Mouse (Mus musculus): ENCODE results near the gene Map3k13. TPM values are rescaled to one million over a fixed set of nuclear protein-coding genes. Genes with fewer than 3 reads are reported as not detected.
A peak's percentile ranks its signal among the peaks of the same experiment; 100 is the strongest.

Gene Map3k13
- polyA plus RNA-seq, 1 experiment from 2014 or later = 0.59 TPM

- H3K9me3 ChIP-seq (ENCODE audit: control insufficient read depth, low read length) = no peaks in the 10 kb centered on the region
- no peak overlapping the region for H3K9ac ChIP-seq (ENCODE audit: low read depth, low read length)
- H3K4me2 ChIP-seq = no peak overlapping the region
- H3K4me3 ChIP-seq (ENCODE audit: low read depth, low read length) = no peak overlapping the region
- DNase-seq (ENCODE audit: low spot score) = no peak
- WGBS = 76% methylated on average over 7 of the region's 7 CpGs
- no peaks in the 10 kb centered on the region for H3K27me3 ChIP-seq (replicated peaks; ENCODE audit: control insufficient read depth, insufficient read depth, low read length)
- ATAC-seq (replicated peaks; ENCODE audit: low FRiP score) = no peak
- H3K4me1 ChIP-seq (replicated peaks; ENCODE audit: control insufficient read depth, insufficient read depth, low read length) = no peaks in the 10 kb centered on the region; the same call in 1 of the 2 replicates
- no peak overlapping the region for H3K27ac ChIP-seq (ENCODE audit: low read depth, low read length)
- no peaks in the 10 kb centered on the region for H3K36me3 ChIP-seq (ENCODE audit: control insufficient read depth, insufficient read depth, low read length)
These were observed 21.5 kb downstream of the Map3k13 start for GRCm38 (mm10) chr16:21815669-21816010.

- Histone ChIP-seq H3K4me2 (no peak overlapping the region), H3K27ac (ENCODE audit: low read depth, low read length) (no peak overlapping the region), H3K27me3 (replicated peaks; ENCODE audit: control insufficient read depth, insufficient read depth, low read length) (no peaks in the 10 kb centered on the region), H3K9ac (ENCODE audit: low read depth, low read length) (no peak overlapping the region), H3K4me1 (replicated peaks; ENCODE audit: control insufficient read depth, insufficient read depth, low read length) (no peaks in the 10 kb centered on the region; the same call in 1 of the 2 replicates), H3K4me3 (ENCODE audit: low read depth, low read length) (no peak overlapping the region), H3K9me3 (ENCODE audit: control insufficient read depth, low read length) (no peaks in the 10 kb centered on the region), H3K36me3 (ENCODE audit: control insufficient read depth, insufficient read depth, low read length) (no peaks in the 10 kb centered on the region)
- ATAC-seq (replicated peaks; ENCODE audit: low FRiP score) (peak; percentile 54), DNase-seq (ENCODE audit: low spot score) (no peak)
- WGBS = 31% methylated on average over 9 of the region's 9 CpGs
These were observed 24.0 kb downstream of the Map3k13 start for GRCm38 (mm10) chr16:21818132-21818531.

DNA sequence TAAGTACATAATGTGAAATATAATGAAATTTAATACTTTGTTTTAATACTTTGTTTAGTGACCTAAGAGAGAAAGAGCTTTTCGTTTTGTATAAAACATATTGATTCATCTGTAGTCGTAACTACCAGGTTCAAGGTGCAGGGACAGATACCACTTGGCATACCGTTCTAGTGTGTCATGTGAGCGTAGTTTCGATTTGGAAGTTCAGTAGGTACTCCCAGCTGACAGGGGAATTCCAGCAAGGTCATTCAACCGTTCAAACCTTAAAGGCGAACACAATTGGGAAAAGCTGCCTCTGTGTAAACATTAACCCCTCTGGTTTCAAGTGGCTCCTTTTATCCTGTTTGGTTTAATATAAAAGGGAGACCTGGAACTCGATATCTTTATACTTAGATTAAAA lies 24.5 kb downstream of the Map3k13 start:
- Histone ChIP-seq H3K9me3 (ENCODE audit: control insufficient read depth, low read length) (no peaks in the 10 kb centered on the region), H3K4me1 (replicated peaks; ENCODE audit: control insufficient read depth, insufficient read depth, low read length) (no peaks in the 10 kb centered on the region; the same call in 1 of the 2 replicates), H3K27ac (ENCODE audit: low read depth, low read length) (no peak overlapping the region), H3K4me2 (no peak overlapping the region), H3K27me3 (replicated peaks; ENCODE audit: control insufficient read depth, insufficient read depth, low read length) (no peaks in the 10 kb centered on the region), H3K9ac (ENCODE audit: low read depth, low read length) (no peak overlapping the region), H3K36me3 (ENCODE audit: control insufficient read depth, insufficient read depth, low read length) (no peaks in the 10 kb centered on the region), H3K4me3 (ENCODE audit: low read depth, low read length) (no peak overlapping the region)
- ATAC-seq (replicated peaks; ENCODE audit: low FRiP score) (no peak), DNase-seq (ENCODE audit: low spot score) (no peak)
- whole genome bisulfite sequencing = 69% methylated on average over 8 of the region's 8 CpGs

DNA sequence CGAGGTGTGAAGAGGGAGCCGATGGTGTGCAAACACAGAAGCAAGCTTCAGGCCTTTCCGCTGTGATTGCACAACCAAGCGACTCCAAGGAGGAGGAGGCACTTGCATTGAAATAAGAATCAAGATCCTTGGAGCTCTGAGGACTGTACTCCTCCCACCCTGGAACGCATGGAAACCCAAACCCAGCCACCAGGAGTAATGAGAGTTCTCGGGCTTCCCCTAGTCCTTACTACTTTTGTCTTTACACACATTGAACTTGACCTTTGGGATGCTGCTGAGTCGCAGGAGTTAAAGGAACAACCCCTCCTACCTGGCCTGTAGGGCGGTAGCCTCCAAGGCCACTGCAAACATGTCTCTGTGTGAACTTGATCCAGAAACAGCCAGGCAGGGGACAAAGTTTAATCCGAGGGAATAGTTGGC lies 31.5 kb downstream of the Map3k13 start:
- Histone ChIP-seq H3K9me3 (ENCODE audit: control insufficient read depth, low read length) (no peaks in the 10 kb centered on the region), H3K27me3 (replicated peaks; ENCODE audit: control insufficient read depth, insufficient read depth, low read length) (no peaks in the 10 kb centered on the region), H3K9ac (ENCODE audit: low read depth, low read length) (no peak overlapping the region), H3K36me3 (ENCODE audit: control insufficient read depth, insufficient read depth, low read length) (no peaks in the 10 kb centered on the region), H3K4me1 (replicated peaks; ENCODE audit: control insufficient read depth, insufficient read depth, low read length) (no peaks in the 10 kb centered on the region), H3K4me2 (peak overlapping the region; percentile 23; the same call in 1 of the 2 replicates), H3K27ac (ENCODE audit: low read depth, low read length) (no peak overlapping the region), H3K4me3 (ENCODE audit: low read depth, low read length) (no peak overlapping the region)
- ATAC-seq (replicated peaks; ENCODE audit: low FRiP score) = no peak
- 60% methylated on average over 9 of the region's 9 CpGs for WGBS
- DNase-seq (ENCODE audit: low spot score) = no peak

GRCm38 (mm10) chr16:21827153-21827552 lies 33.0 kb downstream of the Map3k13 start:
- Histone ChIP-seq H3K9ac (ENCODE audit: low read depth, low read length) (no peak overlapping the region), H3K4me3 (ENCODE audit: low read depth, low read length) (no peak overlapping the region), H3K27ac (ENCODE audit: low read depth, low read length) (no peak overlapping the region), H3K36me3 (ENCODE audit: control insufficient read depth, insufficient read depth, low read length) (no peaks in the 10 kb centered on the region), H3K9me3 (ENCODE audit: control insufficient read depth, low read length) (no peaks in the 10 kb centered on the region), H3K27me3 (replicated peaks; ENCODE audit: control insufficient read depth, insufficient read depth, low read length) (no peaks in the 10 kb centered on the region), H3K4me1 (replicated peaks; ENCODE audit: control insufficient read depth, insufficient read depth, low read length) (no peaks in the 10 kb centered on the region), H3K4me2 (no peak overlapping the region)
- ATAC-seq (replicated peaks; ENCODE audit: low FRiP score) (no peak), DNase-seq (ENCODE audit: low spot score) (no peak)
- WGBS = 76% methylated on average over 4 of the region's 4 CpGs

- Histone ChIP-seq H3K4me3 (ENCODE audit: low read depth, low read length) (no peak overlapping the region), H3K9me3 (ENCODE audit: control insufficient read depth, low read length) (no peaks in the 10 kb centered on the region), H3K9ac (ENCODE audit: low read depth, low read length) (no peak overlapping the region), H3K27ac (ENCODE audit: low read depth, low read length) (no peak overlapping the region), H3K27me3 (replicated peaks; ENCODE audit: control insufficient read depth, insufficient read depth, low read length) (no peaks in the 10 kb centered on the region), H3K4me1 (replicated peaks; ENCODE audit: control insufficient read depth, insufficient read depth, low read length) (no peaks in the 10 kb centered on the region), H3K4me2 (no peak overlapping the region), H3K36me3 (ENCODE audit: control insufficient read depth, insufficient read depth, low read length) (no peaks in the 10 kb centered on the region)
- 77% methylated on average over 4 of the region's 4 CpGs for WGBS
- DNase-seq (ENCODE audit: low spot score) (no peak), ATAC-seq (replicated peaks; ENCODE audit: low FRiP score) (no peak)
These were observed 33.4 kb downstream of the Map3k13 start for GRCm38 (mm10) chr16:21827581-21827980.

- Histone ChIP-seq H3K27ac (ENCODE audit: low read depth, low read length) (no peak overlapping the region), H3K4me3 (ENCODE audit: low read depth, low read length) (no peak overlapping the region), H3K9ac (ENCODE audit: low read depth, low read length) (no peak overlapping the region), H3K4me2 (no peak overlapping the region), H3K36me3 (ENCODE audit: control insufficient read depth, insufficient read depth, low read length) (no peaks in the 10 kb centered on the region), H3K27me3 (replicated peaks; ENCODE audit: control insufficient read depth, insufficient read depth, low read length) (no peaks in the 10 kb centered on the region), H3K4me1 (replicated peaks; ENCODE audit: control insufficient read depth, insufficient read depth, low read length) (no peaks in the 10 kb centered on the region), H3K9me3 (ENCODE audit: control insufficient read depth, low read length) (no peaks in the 10 kb centered on the region)
- DNase-seq (ENCODE audit: low spot score) = no peak
- no peak for ATAC-seq (replicated peaks; ENCODE audit: low FRiP score)
- WGBS = 31% methylated on average over 5 of the region's 5 CpGs
These were observed 35.6 kb downstream of the Map3k13 start for GRCm38 (mm10) chr16:21829711-21830110.

DNA sequence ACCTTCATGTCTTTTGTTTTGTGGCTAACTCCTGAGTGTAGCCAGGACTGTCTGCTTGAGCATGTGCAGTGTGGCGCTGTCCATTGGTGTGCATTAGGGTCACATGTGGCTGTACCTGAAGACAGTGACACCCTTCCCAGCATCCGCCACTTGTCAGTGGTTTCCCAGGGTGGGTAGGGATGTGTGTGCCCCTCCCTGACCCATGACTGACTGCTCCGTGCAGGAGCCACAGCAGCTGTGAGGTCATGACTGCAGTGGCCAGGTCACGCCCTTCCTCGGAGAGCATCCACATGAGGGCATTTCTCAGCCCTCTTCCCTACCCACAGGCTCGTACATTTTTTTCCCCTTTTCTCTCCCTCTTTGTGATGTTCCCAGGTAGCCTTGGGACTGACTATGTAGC lies 36.6 kb downstream of the Map3k13 start:
- H3K27me3 ChIP-seq (replicated peaks; ENCODE audit: control insufficient read depth, insufficient read depth, low read length) = no peaks in the 10 kb centered on the region
- no peaks in the 10 kb centered on the region for H3K4me1 ChIP-seq (replicated peaks; ENCODE audit: control insufficient read depth, insufficient read depth, low read length)
- H3K36me3 ChIP-seq (ENCODE audit: control insufficient read depth, insufficient read depth, low read length) = no peaks in the 10 kb centered on the region
- ATAC-seq (replicated peaks; ENCODE audit: low FRiP score) (no peak), DNase-seq (ENCODE audit: low spot score) (no peak)
- 60% methylated on average over 6 of the region's 6 CpGs for WGBS
- no peak overlapping the region for H3K9ac ChIP-seq (ENCODE audit: low read depth, low read length)
- H3K9me3 ChIP-seq (ENCODE audit: control insufficient read depth, low read length) = no peaks in the 10 kb centered on the region
- H3K4me3 ChIP-seq (ENCODE audit: low read depth, low read length) = no peak overlapping the region
- no peak overlapping the region for H3K27ac ChIP-seq (ENCODE audit: low read depth, low read length)
- H3K4me2 ChIP-seq = no peak overlapping the region

DNA sequence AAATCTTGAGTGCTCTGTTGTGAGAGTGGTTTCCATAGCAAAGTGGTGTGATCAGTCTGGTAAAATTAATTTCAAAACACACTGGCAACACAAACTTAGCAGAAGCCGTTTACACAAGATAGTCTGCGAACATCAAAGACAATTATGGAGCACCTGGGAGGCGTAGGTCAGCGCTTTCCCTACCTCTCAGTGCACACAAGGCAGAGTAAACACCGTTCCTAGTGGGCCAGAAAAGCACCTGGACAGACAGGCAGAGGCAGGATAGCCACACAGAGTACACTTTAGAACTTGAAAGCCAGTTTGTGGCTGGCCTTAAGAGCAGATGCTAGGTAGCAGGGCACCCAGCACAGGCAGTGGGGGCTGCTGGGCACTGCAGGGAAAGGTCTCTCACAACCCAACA lies 37.6 kb downstream of the Map3k13 start:
- H3K36me3 ChIP-seq (ENCODE audit: control insufficient read depth, insufficient read depth, low read length) = no peaks in the 10 kb centered on the region
- no peak overlapping the region for H3K4me3 ChIP-seq (ENCODE audit: low read depth, low read length)
- H3K9me3 ChIP-seq (ENCODE audit: control insufficient read depth, low read length) = no peaks in the 10 kb centered on the region
- H3K4me1 ChIP-seq (replicated peaks; ENCODE audit: control insufficient read depth, insufficient read depth, low read length) = no peaks in the 10 kb centered on the region
- no peak overlapping the region for H3K27ac ChIP-seq (ENCODE audit: low read depth, low read length)
- no peak overlapping the region for H3K4me2 ChIP-seq
- ATAC-seq (replicated peaks; ENCODE audit: low FRiP score) (no peak), DNase-seq (ENCODE audit: low spot score) (no peak)
- no peaks in the 10 kb centered on the region for H3K27me3 ChIP-seq (replicated peaks; ENCODE audit: control insufficient read depth, insufficient read depth, low read length)
- no peak overlapping the region for H3K9ac ChIP-seq (ENCODE audit: low read depth, low read length)
- WGBS = 75% methylated on average over 5 of the region's 5 CpGs

Data from liver, embryonic 11.5 days (tissue).